8 mouse cellular contexts compared by ENCODE assay signal in the genomic region with DNA sequence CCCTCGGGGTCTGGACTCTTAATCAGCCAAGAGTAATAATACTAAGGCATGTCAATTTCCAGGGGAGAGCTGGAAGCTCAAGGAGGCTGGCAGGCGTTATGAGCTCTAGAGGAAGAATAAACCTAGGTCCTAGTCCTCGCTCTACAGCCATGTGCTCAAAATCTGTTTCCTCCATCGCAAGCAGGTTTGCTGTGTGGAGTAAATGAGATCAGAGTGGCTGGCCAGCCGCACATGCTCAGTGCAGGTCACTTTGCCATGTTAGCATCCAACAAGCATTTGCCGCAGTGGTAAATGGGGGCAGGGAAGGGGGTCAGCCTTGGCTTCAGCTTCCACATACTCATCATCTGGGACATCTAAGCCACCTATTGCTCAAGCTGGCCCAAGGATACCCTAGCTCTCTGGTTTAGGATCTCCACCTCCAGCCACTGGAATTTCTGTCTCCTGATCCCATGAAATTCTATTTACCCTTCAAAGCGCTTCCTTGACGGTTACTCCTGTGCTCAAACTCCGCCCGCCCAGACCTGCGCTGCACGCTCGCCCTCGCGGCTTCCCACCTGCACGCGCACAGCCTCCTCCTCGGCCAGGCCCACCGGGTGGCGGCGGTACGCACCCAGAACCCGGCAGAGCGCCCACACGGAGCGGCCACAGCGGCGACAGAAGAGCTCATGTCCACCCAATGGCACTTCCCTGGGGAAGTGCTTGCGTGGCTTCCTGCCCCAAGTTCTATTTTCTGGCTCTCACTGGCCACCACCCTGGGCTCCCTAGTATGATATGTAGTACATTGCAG. TPM values are rescaled to one million over a fixed set of nuclear protein-coding genes. Genes with fewer than 3 reads are reported as not detected.
A peak's percentile ranks its signal among the peaks of the same experiment; 100 is the strongest.
DNase-seq lines count a peak whose midpoint lies in the region; ATAC-seq lines count a peak whose summit lies in the region.

No protein-coding gene starts in this region.

- H3K4me1 ChIP-seq in heart, embryonic 15.5 days (replicated peaks), result peaks cover 24% of the 10 kb centered on the region
- H3K4me1 ChIP-seq in midbrain, embryonic 16.5 days (ENCODE audit: control insufficient read depth, insufficient read depth, low read length), result peaks cover 4% of the 10 kb centered on the region; the same call in 1 of the 2 replicates

- H3K27ac ChIP-seq in heart, embryonic 15.5 days, result no peak overlapping the region
- H3K27ac ChIP-seq in midbrain, embryonic 16.5 days (ENCODE audit: low read length), result no peak overlapping the region

- peak; percentile 42 for DNase-seq in CD4-positive helper T cell, adult 2 months (ENCODE audit: low read depth, low spot score)
- DNase-seq in R1 (ENCODE audit: low read depth, low spot score), result peak; percentile 18
- peak; percentile 28 for DNase-seq in liver
- no peak for DNase-seq in ovary, adult 18-20 months (ENCODE audit: low spot score)
- no peak for DNase-seq in spleen, adult 12 weeks (ENCODE audit: low spot score)
- DNase-seq in cerebellum, postnatal 4 days (ENCODE audit: low spot score in 2 of 2), result no peak

- peak overlapping the region; percentile 28; the same call in 1 of the 2 replicates for H3K9ac ChIP-seq in heart, embryonic 15.5 days
- H3K9ac ChIP-seq in midbrain, embryonic 16.5 days (ENCODE audit: low read depth, low read length), result peak overlapping the region; percentile 33

- peak overlapping the region; percentile 80 for H3K4me2 ChIP-seq in heart, embryonic 15.5 days
- H3K4me2 ChIP-seq in midbrain, embryonic 16.5 days (ENCODE audit: low read length), result peak overlapping the region; percentile 65

- H3K9me3 ChIP-seq in heart, embryonic 15.5 days (replicated peaks), result no peaks in the 10 kb centered on the region
- no peaks in the 10 kb centered on the region for H3K9me3 ChIP-seq in midbrain, embryonic 16.5 days (replicated peaks; ENCODE audit: control insufficient read depth, low read length, poor library complexity, severe bottlenecking)

- WGBS in heart, embryonic 15.5 days, result 7% methylated on average over 29 of the region's 29 CpGs
- 13% methylated on average over 29 of the region's 29 CpGs for WGBS in midbrain, embryonic 16.5 days

- no peak for ATAC-seq in heart, embryonic 15.5 days (replicated peaks; ENCODE audit: insufficient number of reproducible peaks, insufficient read depth, low FRiP score, low read depth)
- ATAC-seq in midbrain, embryonic 16.5 days, result peak; percentile 56; the same call in 1 of the 2 replicates

- peak overlapping the region; percentile 59 for H3K4me3 ChIP-seq in heart, embryonic 15.5 days
- H3K4me3 ChIP-seq in midbrain, embryonic 16.5 days (ENCODE audit: low read depth, low read length), result peak overlapping the region; percentile 33

- H3K36me3 ChIP-seq in heart, embryonic 15.5 days, result no peaks in the 10 kb centered on the region
- no peaks in the 10 kb centered on the region for H3K36me3 ChIP-seq in midbrain, embryonic 16.5 days (ENCODE audit: control insufficient read depth, insufficient read depth, low read length)

- H3K27me3 ChIP-seq in heart, embryonic 15.5 days, result peaks cover 89% of the 10 kb centered on the region
- H3K27me3 ChIP-seq in midbrain, embryonic 16.5 days (ENCODE audit: control insufficient read depth, insufficient read depth, low read depth, low read length), result peaks cover 32% of the 10 kb centered on the region

RNA-seq across cellular contexts. Expression of a gene that starts 1.8 kb away (rescaled TPM):
- 1.7 and 3.7 TPM in 2 replicates for polyA plus RNA-seq in heart, embryonic 15.5 days (2015; fragmentation: Nextera tagmentation; extraction: Ambion mirVana)
- 0.81 and 0.95 TPM in 2 replicates for polyA plus RNA-seq in midbrain, embryonic 16.5 days (2015; fragmentation: Nextera tagmentation; extraction: Ambion mirVana)

RNA-seq across cellular contexts. Expression of a gene that starts 45.1 kb away (rescaled TPM):
- polyA plus RNA-seq in heart, embryonic 15.5 days (2015; fragmentation: Nextera tagmentation; extraction: Ambion mirVana), result 48.0 and 63.1 TPM in 2 replicates
- 66.9 and 71.7 TPM in 2 replicates for polyA plus RNA-seq in midbrain, embryonic 16.5 days (2015; fragmentation: Nextera tagmentation; extraction: Ambion mirVana)

Comparison
In these comparisons a context has a peak if more than half of its experiments do, and no peak if none do; other contexts are left out.
1. DNase-seq: peak in CD4-positive helper T cell, adult 2 months (single experiment), R1 (single experiment) and liver (single experiment); none in ovary, adult 18-20 months (single experiment), spleen, adult 12 weeks (single experiment) and cerebellum, postnatal 4 days (0 of 2).